11 mouse cellular contexts compared by ENCODE assay signal in genomic region chr8:72382395-72382794, GRCm38 (mm10). TPM values are rescaled to one million over a fixed set of nuclear protein-coding genes. Genes with fewer than 3 reads are reported as not detected.
A peak's percentile ranks its signal among the peaks of the same experiment; 100 is the strongest.
DNase-seq lines count a peak whose midpoint lies in the region; ATAC-seq and TF ChIP-seq lines count a peak whose summit lies in the region.
"Had no signal": no experiment of that assay in that cellular context is flagged by ENCODE, and none has a peak within 500 bp of the region (broad histone marks: within the 10 kb centered on the region; RNA-seq: fewer than 3 reads in every experiment).

No protein-coding gene starts in this region.

- H3K4me3 ChIP-seq in heart, adult 2 months, result no peak overlapping the region
- H3K4me3 ChIP-seq in lung, embryonic 15.5 days, result no peak overlapping the region
- H3K4me3 ChIP-seq in embryonic fibroblast, embryonic 13.5 days (ENCODE audit: insufficient read depth, low read length), result no peak overlapping the region
- H3K4me3 ChIP-seq: forebrain, embryonic 13.5 days had no signal

- H3K27me3 ChIP-seq in heart, adult 2 months (ENCODE audit: control insufficient read depth, insufficient read depth, low read length), result no peaks in the 10 kb centered on the region
- no peaks in the 10 kb centered on the region for H3K27me3 ChIP-seq in lung, embryonic 15.5 days
- H3K27me3 ChIP-seq: forebrain, embryonic 13.5 days had no signal

- no peak for DNase-seq in heart, adult 2 months
- no peak for DNase-seq in heart, adult 8-10 months (ENCODE audit: low spot score)
- no peak for DNase-seq in lung, postnatal 4 days
- peak; percentile 65 for DNase-seq in ES-CJ7 (ENCODE audit: low read depth, low spot score)
- DNase-seq in adrenal gland, adult 2 months, result no peak
- DNase-seq in gastrocnemius, postnatal 36 days, result no peak
- DNase-seq: cerebellum, adult 18-20 months; layer of hippocampus, adult 9-11 months had no signal

- H3K79me2 ChIP-seq in heart, adult 2 months (replicated peaks; ENCODE audit: control insufficient read depth, insufficient read depth, low read length), result no peaks in the 10 kb centered on the region

- H3K36me3 ChIP-seq in heart, adult 2 months (ENCODE audit: control insufficient read depth, insufficient read depth, low read length), result peaks cover under 1% of the 10 kb centered on the region; the same call in 1 of the 2 replicates
- H3K36me3 ChIP-seq in lung, embryonic 15.5 days, result peaks cover 96% of the 10 kb centered on the region

- TF ChIP-seq CTCF in heart, adult 2 months (IDR thresholded peaks at IDR 0.05), result peak; percentile 63
- peak; percentile 14; the same call in 1 of the 2 replicates for TF ChIP-seq CTCF in embryonic fibroblast, embryonic 13.5 days (IDR thresholded peaks at IDR 0.05; ENCODE audit: borderline replicate concordance, insufficient read depth, low read length)

- H3K4me2 ChIP-seq in lung, embryonic 15.5 days, result no peak overlapping the region
- H3K4me2 ChIP-seq: forebrain, embryonic 13.5 days had no signal

- no peak overlapping the region for H3K27ac ChIP-seq in heart, adult 2 months
- no peak overlapping the region for H3K27ac ChIP-seq in lung, embryonic 15.5 days
- no peak overlapping the region for H3K27ac ChIP-seq in embryonic fibroblast, embryonic 13.5 days (ENCODE audit: insufficient read depth, low read length)
- H3K27ac ChIP-seq: forebrain, embryonic 13.5 days had no signal

- H3K9ac ChIP-seq in heart, adult 2 months (ENCODE audit: low read depth, low read length), result no peak overlapping the region
- H3K9ac ChIP-seq in lung, embryonic 15.5 days, result no peak overlapping the region
- H3K9ac ChIP-seq: forebrain, embryonic 13.5 days had no signal

- intact Hi-C loops in heart, adult 2 months (cut with DNase I), result no loop called here
- intact Hi-C loops in gastrocnemius, postnatal 36 days (cut with DNase I), result no loop called here

- 0 out of 2 replicates have a peak, but pooled peaks have one; percentile 24 for ATAC-seq in lung, embryonic 15.5 days (ENCODE audit: borderline replicate concordance, extremely low read depth, low FRiP score, low TSS enrichment)
- ATAC-seq: forebrain, embryonic 13.5 days had no signal

- no peak for TF ChIP-seq POLR2A in heart, adult 2 months (IDR thresholded peaks at IDR 0.05; ENCODE audit: insufficient read depth, low read depth, low read length)
- no peak for TF ChIP-seq POLR2A in embryonic fibroblast, embryonic 13.5 days (IDR thresholded peaks at IDR 0.05; ENCODE audit: low read depth, low read length)

- WGBS in heart, adult 2 months, result 54% methylated on average over 5 of the region's 5 CpGs
- WGBS in lung, embryonic 15.5 days, result 51% methylated on average over 5 of the region's 5 CpGs

- TF ChIP-seq EP300 in heart, adult 2 months (IDR thresholded peaks at IDR 0.05; ENCODE audit: insufficient read depth, low read depth, low read length), result no peak

- no peaks in the 10 kb centered on the region for H3K9me3 ChIP-seq in lung, embryonic 15.5 days
- H3K9me3 ChIP-seq: forebrain, embryonic 13.5 days had no signal

- no peaks in the 10 kb centered on the region for H3K4me1 ChIP-seq in heart, adult 2 months (ENCODE audit: control insufficient read depth, insufficient read depth, low read length)
- H3K4me1 ChIP-seq in lung, embryonic 15.5 days, result no peaks in the 10 kb centered on the region
- no peaks in the 10 kb centered on the region for H3K4me1 ChIP-seq in embryonic fibroblast, embryonic 13.5 days (ENCODE audit: control insufficient read depth, insufficient read depth, low read length)
- H3K4me1 ChIP-seq: forebrain, embryonic 13.5 days had no signal

RNA-seq across cellular contexts. Expression of gene Eps15l1, which starts 38.9 kb away (rescaled TPM):
- 10 to 100 TPM; 36.2 to 39.6 TPM for total RNA-seq in heart, adult 2 months (2021)
- 34.0 and 46.4 TPM in 2 replicates for polyA plus RNA-seq in heart, adult 2 months (2012; rRNA removed)
- 10 to 100 TPM; 36.8 to 46.7 (median 38.3) TPM for total RNA-seq in heart, adult 8-10 months (2022)
- 50.6 and 55.6 TPM in 2 replicates for polyA plus RNA-seq in lung, embryonic 15.5 days (2015; fragmentation: Nextera tagmentation; extraction: Ambion mirVana)
- polyA plus RNA-seq in embryonic fibroblast, embryonic 13.5 days (2011; ENCODE audit: insufficient read length, low read depth, missing spikeins), result 58.0 and 65.0 TPM in 2 replicates
- total RNA-seq in adrenal gland, adult 2 months (2021), result 10 to 100 TPM; 38.2 to 59.8 TPM
- polyA plus RNA-seq in adrenal gland, adult 2 months (2012; rRNA removed), result 23.0 and 25.2 TPM in 2 replicates
- total RNA-seq in gastrocnemius, postnatal 36 days (2021), result 10 to 100 TPM; 23.2 to 24.6 TPM
